Mouse (Mus musculus) erythroblast, embryonic 14.5 days (primary cell): ENCODE results near the gene Hist1h1d.

ENCODE experiments used
- GATA1 ChIP-seq: IDR thresholded peaks from 2 replicates; pipeline ENCODE4 v1.6.1; 2012; ENCODE audit warnings: low read length, inconsistent platforms, mixed read lengths
- TAL1 ChIP-seq: IDR thresholded peaks from 3 replicates; pipeline ENCODE4 v1.6.1; 2012; ENCODE audit warnings: low read length, inconsistent platforms, mixed read lengths

DNA sequence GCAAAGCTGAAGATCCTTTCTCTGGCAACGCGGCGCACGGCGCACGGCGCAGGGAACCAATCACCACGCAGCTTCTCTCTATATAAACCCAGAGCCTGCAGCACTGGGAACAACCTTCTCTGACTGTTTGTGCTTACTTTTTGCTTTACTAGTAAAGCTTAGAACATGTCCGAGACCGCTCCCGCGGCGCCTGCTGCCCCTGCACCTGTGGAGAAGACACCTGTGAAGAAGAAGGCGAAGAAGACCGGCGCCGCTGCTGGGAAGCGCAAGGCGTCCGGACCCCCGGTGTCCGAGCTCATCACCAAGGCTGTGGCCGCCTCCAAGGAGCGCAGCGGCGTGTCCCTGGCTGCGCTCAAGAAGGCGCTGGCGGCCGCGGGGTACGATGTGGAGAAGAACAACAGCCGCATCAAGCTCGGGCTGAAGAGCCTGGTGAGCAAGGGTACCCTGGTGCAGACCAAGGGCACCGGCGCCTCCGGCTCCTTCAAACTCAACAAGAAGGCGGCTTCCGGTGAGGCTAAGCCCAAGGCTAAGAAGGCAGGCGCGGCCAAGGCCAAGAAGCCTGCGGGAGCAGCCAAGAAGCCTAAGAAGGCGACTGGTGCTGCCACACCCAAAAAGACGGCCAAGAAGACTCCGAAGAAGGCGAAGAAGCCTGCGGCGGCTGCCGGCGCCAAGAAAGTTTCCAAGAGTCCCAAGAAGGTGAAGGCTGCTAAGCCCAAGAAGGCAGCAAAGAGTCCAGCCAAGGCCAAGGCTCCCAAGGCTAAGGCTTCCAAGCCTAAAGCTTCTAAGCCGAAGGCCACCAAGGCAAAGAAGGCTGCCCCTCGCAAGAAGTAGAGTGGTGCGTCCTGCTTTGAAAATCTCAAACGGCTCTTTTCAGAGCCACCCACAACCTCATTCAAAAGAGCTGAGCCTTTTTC is 2.1 kb downstream of the Hist1h1d start:
- TF ChIP-seq TAL1 (no peak), GATA1 (no peak)
